Mouse (Mus musculus): ENCODE data around the gene Slc30a5. TPM values are rescaled to one million over a fixed set of nuclear protein-coding genes. Genes with fewer than 3 reads are reported as not detected.
A peak's percentile ranks its signal among the peaks of the same experiment; 100 is the strongest.
"Not testable (repeated sequence)": the region's sequence is repeated elsewhere in the genome, so short reads cannot be mapped to it uniquely, and the experiment has no call there.

Gene Slc30a5
- polyA plus RNA-seq, 1 experiment from 2014 or later = 57.2 TPM

DNA sequence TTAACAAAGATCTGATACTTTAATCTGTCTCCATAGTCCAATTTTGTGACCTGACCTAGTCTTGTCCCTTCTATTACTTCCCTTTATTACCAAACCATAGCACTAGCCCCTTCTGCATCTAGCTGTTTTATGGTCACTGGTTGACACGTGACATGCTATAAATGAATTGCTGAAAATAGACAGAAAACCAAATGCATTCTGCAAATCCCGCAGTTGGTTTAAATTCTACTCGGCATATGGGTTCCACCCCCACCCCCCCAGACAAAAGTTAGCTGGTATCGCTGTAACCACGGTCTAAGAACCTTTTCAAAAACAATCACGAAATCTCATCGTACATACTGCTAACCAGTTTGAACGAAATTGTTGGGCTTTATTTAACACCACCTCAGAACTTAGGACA is 1.0 kb downstream of the Slc30a5 start:
- Histone ChIP-seq H3K4me1 (peaks cover 18% of the 10 kb centered on the region), H3K9me3 (no peaks in the 10 kb centered on the region), H3K36me3 (peaks cover 11% of the 10 kb centered on the region), H3K27ac (peak overlapping the region; percentile 87; the same call in 1 of the 2 replicates), H3K9ac (peak overlapping the region; percentile 94), H3K4me3 (peak overlapping the region; percentile 77), H3K4me2 (replicated peaks) (peak overlapping the region; percentile 71), H3K27me3 (no peaks in the 10 kb centered on the region)
- 2% methylated on average over 8 of the region's 8 CpGs for WGBS
- ATAC-seq (ENCODE audit: low FRiP score, low read depth) = no peak

GRCm38 (mm10) chr13:100831123-100831522 is 2.1 kb downstream of the Slc30a5 start:
- Histone ChIP-seq H3K36me3 (peaks cover 19% of the 10 kb centered on the region), H3K4me3 (peak overlapping the region; percentile 77), H3K27ac (no peak overlapping the region), H3K27me3 (no peaks in the 10 kb centered on the region), H3K9me3 (no peaks in the 10 kb centered on the region), H3K9ac (0 out of 2 replicates have a peak overlapping the region, but pooled peaks have one; percentile 40), H3K4me2 (replicated peaks) (peak overlapping the region; percentile 71), H3K4me1 (peaks cover 18% of the 10 kb centered on the region)
- ATAC-seq (ENCODE audit: low FRiP score, low read depth) = no peak
- WGBS = 81% methylated on average over 6 of the region's 6 CpGs

- no peak overlapping the region for H3K4me3 ChIP-seq
- WGBS = 94% methylated on average over 9 of the region's 9 CpGs
- ATAC-seq (ENCODE audit: low FRiP score, low read depth) = no peak
- no peak overlapping the region for H3K4me2 ChIP-seq (replicated peaks)
- H3K36me3 ChIP-seq = peaks cover 65% of the 10 kb centered on the region
- H3K4me1 ChIP-seq = peaks cover 4% of the 10 kb centered on the region
- no peaks in the 10 kb centered on the region for H3K27me3 ChIP-seq
- no peaks in the 10 kb centered on the region for H3K9me3 ChIP-seq
- H3K9ac ChIP-seq = no peak overlapping the region
- H3K27ac ChIP-seq = no peak overlapping the region
Observed at GRCm38 (mm10) chr13:100825627-100826410, 7.4 kb downstream of the Slc30a5 start.

DNA sequence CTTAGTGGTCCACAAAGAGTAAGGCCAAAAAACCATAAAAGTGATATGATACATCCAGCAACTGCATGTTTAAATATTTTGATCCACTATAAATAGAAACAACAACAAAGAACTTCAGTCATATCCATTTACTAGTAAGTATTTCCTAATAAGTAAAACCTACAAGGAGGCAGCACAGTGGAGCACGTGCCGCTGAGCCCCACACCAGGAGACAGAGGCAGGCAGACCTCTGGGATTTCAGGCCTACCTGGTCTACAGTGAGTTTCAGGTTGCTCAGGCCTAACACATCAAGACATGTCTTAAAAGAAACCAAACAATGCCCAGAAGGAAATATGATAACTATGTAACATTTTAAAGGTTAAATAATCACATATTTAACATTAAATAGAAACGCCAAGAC is 8.3 kb downstream of the Slc30a5 start:
- Histone ChIP-seq H3K4me3 (no peak overlapping the region), H3K4me1 (no peaks in the 10 kb centered on the region), H3K27ac (no peak overlapping the region), H3K36me3 (peaks cover 74% of the 10 kb centered on the region), H3K4me2 (replicated peaks) (no peak overlapping the region), H3K9me3 (no peaks in the 10 kb centered on the region), H3K9ac (no peak overlapping the region), H3K27me3 (no peaks in the 10 kb centered on the region)
- ATAC-seq (ENCODE audit: low FRiP score, low read depth) = no peak
- 90% methylated on average over 3 of the region's 3 CpGs for WGBS

DNA sequence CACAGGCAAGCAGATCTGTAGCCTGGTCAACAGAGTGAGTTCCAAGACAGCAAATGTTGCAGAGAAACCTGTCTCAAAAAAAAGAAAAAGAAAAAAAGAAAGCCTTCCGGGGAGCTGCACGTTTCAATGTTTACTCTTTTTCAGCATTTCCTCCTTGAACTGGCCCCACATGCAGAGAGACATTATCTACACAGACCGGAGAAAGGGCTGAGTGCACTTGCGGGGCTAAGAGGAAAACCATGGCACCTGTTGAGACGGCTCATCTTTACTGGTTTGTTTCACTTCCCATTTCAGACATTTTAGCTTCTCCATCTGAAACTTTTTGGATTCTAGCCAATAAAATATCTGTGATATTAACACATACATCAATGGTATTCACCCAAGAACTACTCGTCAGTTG is 8.9 kb downstream of the Slc30a5 start:
- ATAC-seq (ENCODE audit: low FRiP score, low read depth) = no peak

DNA sequence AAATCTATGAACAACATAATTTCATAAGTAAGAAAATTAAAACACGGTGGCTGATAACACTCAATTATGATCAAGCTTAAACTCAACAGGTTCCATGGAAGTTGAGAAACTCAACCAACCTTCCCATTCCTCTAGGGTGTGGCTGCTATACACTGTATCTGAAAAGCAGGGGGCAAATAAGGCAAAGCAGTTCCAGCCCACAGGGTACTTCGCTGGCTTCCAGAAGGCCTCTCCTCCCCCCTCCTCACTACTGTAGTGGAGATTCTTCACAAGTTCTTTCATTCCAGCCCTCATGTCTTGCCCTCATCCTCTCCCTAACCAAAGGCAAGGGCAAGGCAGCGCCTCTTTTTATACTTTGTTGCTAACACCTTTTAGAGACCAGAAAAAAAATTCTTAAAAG is 9.4 kb downstream of the Slc30a5 start:
- no peak overlapping the region for H3K27ac ChIP-seq
- H3K9me3 ChIP-seq = no peaks in the 10 kb centered on the region
- ATAC-seq (ENCODE audit: low FRiP score, low read depth) = no peak
- no peaks in the 10 kb centered on the region for H3K27me3 ChIP-seq
- no peak overlapping the region for H3K9ac ChIP-seq
- no peak overlapping the region for H3K4me3 ChIP-seq
- H3K4me1 ChIP-seq = no peaks in the 10 kb centered on the region
- H3K36me3 ChIP-seq = peaks cover 83% of the 10 kb centered on the region
- no peak overlapping the region for H3K4me2 ChIP-seq (replicated peaks)
- WGBS = 93% methylated on average over 3 of the region's 3 CpGs

More for the DNA sequence above, 8.9 kb downstream of the Slc30a5 start:
- peaks cover 79% of the 10 kb centered on the region for H3K36me3 ChIP-seq
- H3K27ac ChIP-seq = no peak overlapping the region
- no peaks in the 10 kb centered on the region for H3K9me3 ChIP-seq
- H3K9ac ChIP-seq = no peak overlapping the region
- H3K27me3 ChIP-seq = no peaks in the 10 kb centered on the region
- no peak overlapping the region for H3K4me2 ChIP-seq (replicated peaks)
- 85% methylated on average over 6 of the region's 6 CpGs for WGBS
- H3K4me1 ChIP-seq = no peaks in the 10 kb centered on the region
- H3K4me3 ChIP-seq = no peak overlapping the region

- H3K9me3 ChIP-seq = no peaks in the 10 kb centered on the region
- H3K4me1 ChIP-seq = no peaks in the 10 kb centered on the region
- no peak overlapping the region for H3K4me3 ChIP-seq
- H3K9ac ChIP-seq = no peak overlapping the region
- ATAC-seq (ENCODE audit: low FRiP score, low read depth) = no peak
- no peak overlapping the region for H3K4me2 ChIP-seq (replicated peaks)
- no peaks in the 10 kb centered on the region for H3K27me3 ChIP-seq
- 90% methylated on average over 6 of the region's 6 CpGs for WGBS
- H3K27ac ChIP-seq = no peak overlapping the region
- peaks cover 81% of the 10 kb centered on the region for H3K36me3 ChIP-seq
Observed at GRCm38 (mm10) chr13:100814451-100814850, 18.8 kb downstream of the Slc30a5 start.

GRCm38 (mm10) chr13:100805776-100806175 is 27.5 kb downstream of the Slc30a5 start:
- WGBS = 93% methylated on average over 3 of the region's 3 CpGs
- no peak for ATAC-seq (ENCODE audit: low FRiP score, low read depth)

DNA sequence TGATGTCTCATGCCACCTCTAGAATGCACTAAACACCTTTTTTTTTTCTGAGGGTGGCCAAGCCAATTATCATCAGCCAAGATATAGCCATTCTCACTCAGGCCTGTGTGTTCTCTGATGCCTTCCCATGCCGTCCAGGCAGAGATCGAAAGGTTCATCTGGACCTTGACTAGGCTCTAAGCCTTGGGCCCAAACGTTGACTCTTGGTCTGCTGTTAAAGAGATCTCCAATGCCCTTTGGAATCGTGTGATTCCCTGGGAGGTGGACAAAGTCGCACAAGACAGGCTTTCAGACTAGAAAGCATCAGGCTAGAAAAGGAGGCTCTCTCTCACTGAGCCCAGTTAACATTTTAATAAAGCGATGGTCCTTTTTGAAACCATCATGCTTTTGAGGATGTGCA is 36.1 kb downstream of the Slc30a5 start:
- peaks cover 20% of the 10 kb centered on the region for H3K36me3 ChIP-seq
- ATAC-seq (ENCODE audit: low FRiP score, low read depth) = no peak

More at GRCm38 (mm10) chr13:100805776-100806175, 27.5 kb downstream of the Slc30a5 start:
- no peak overlapping the region for H3K4me3 ChIP-seq
- H3K27ac ChIP-seq = no peak overlapping the region
- H3K9me3 ChIP-seq = no peaks in the 10 kb centered on the region
- H3K27me3 ChIP-seq = no peaks in the 10 kb centered on the region
- H3K4me1 ChIP-seq = no peaks in the 10 kb centered on the region
- no peak overlapping the region for H3K4me2 ChIP-seq (replicated peaks)
- no peak overlapping the region for H3K9ac ChIP-seq
- H3K36me3 ChIP-seq = peaks cover 78% of the 10 kb centered on the region

GRCm38 (mm10) chr13:100789083-100789482 is 44.1 kb downstream of the Slc30a5 start:
- H3K4me3 ChIP-seq = no peak overlapping the region

More for the DNA sequence above, 36.1 kb downstream of the Slc30a5 start:
- H3K9me3 ChIP-seq = peaks cover 4% of the 10 kb centered on the region; the same call in 1 of the 2 replicates
- no peak overlapping the region for H3K4me2 ChIP-seq (replicated peaks)
- no peaks in the 10 kb centered on the region for H3K27me3 ChIP-seq
- H3K27ac ChIP-seq = no peak overlapping the region
- H3K4me3 ChIP-seq = no peak overlapping the region
- H3K4me1 ChIP-seq = no peaks in the 10 kb centered on the region
- H3K9ac ChIP-seq = no peak overlapping the region
- WGBS = 90% methylated on average over 6 of the region's 6 CpGs

DNA sequence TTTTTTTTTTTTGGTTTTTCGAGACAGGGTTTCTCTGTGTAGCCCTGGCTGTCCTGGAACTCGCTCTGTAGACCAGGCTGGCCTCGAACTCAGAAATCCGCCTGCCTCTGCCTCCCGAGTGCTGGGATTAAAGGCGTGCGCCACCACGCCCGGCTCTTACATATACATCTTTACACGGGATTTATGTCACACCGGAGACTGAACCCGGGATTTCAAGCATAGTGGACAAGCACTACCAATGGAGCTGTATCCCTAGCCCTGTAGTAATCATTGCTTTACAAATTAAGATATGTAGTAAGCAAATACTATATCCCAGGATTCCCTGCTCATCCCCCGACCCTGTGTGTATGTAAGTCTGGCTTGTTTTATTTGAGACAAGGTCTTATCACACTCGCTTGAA is 45.2 kb downstream of the Slc30a5 start:
- not testable (repeated sequence) for H3K4me2 ChIP-seq (replicated peaks); H3K27ac ChIP-seq; H3K9ac ChIP-seq; H3K27me3 ChIP-seq; H3K4me3 ChIP-seq; H3K9me3 ChIP-seq; ATAC-seq (ENCODE audit: low FRiP score, low read depth); H3K36me3 ChIP-seq
- WGBS = 92% methylated on average over 13 of the region's 14 CpGs
- peaks cover 22% of the 10 kb centered on the region for H3K4me1 ChIP-seq

More at GRCm38 (mm10) chr13:100789083-100789482, 44.1 kb downstream of the Slc30a5 start:
- Histone ChIP-seq H3K27ac (no peak overlapping the region), H3K9ac (no peak overlapping the region), H3K27me3 (no peaks in the 10 kb centered on the region), H3K4me2 (replicated peaks) (no peak overlapping the region), H3K36me3 (0 out of 2 replicates have a peak, but pooled peaks cover under 1% of the 10 kb centered on the region), H3K9me3 (no peaks in the 10 kb centered on the region), H3K4me1 (peaks cover 15% of the 10 kb centered on the region)
- ATAC-seq (ENCODE audit: low FRiP score, low read depth) = no peak
- 83% methylated on average over 3 of the region's 3 CpGs for WGBS

GRCm38 (mm10) chr13:100787316-100788010 is 45.8 kb downstream of the Slc30a5 start:
- H3K4me3 ChIP-seq = no peak overlapping the region
- peaks cover 22% of the 10 kb centered on the region for H3K4me1 ChIP-seq
- H3K27ac ChIP-seq = no peak overlapping the region
- no peaks in the 10 kb centered on the region for H3K9me3 ChIP-seq
- no peak overlapping the region for H3K9ac ChIP-seq
- no peak overlapping the region for H3K4me2 ChIP-seq (replicated peaks)
- H3K36me3 ChIP-seq = peaks cover 13% of the 10 kb centered on the region; the same call in 1 of the 2 replicates
- 62% methylated on average over 6 of the region's 6 CpGs for WGBS
- ATAC-seq (ENCODE audit: low FRiP score, low read depth) = no peak
- no peaks in the 10 kb centered on the region for H3K27me3 ChIP-seq
